Mouse (Mus musculus): ENCODE data around the gene Ppp6r1. TPM values are rescaled to one million over a fixed set of nuclear protein-coding genes. Genes with fewer than 3 reads are reported as not detected.

The Ppp6r1 gene
- polyA plus RNA-seq, 1 experiment = 143 TPM

GRCm38 (mm10) chr7:4659911-4660443, 1.2 kb upstream of the Ppp6r1 start:
- Histone ChIP-seq H3K27ac (ENCODE audit: insufficient read depth, low read length) (peak overlapping the region; percentile 94), H3K4me3 (ENCODE audit: insufficient read depth, low read length) (no peak overlapping the region; the same call in 1 of the 2 replicates), H3K4me1 (ENCODE audit: control insufficient read depth, insufficient read depth, low read length) (peaks cover 16% of the 10 kb centered on the region)
- TF ChIP-seq CTCF (IDR thresholded peaks at IDR 0.05; ENCODE audit: extremely low read depth, insufficient read depth, low read length) (no peak), POLR2A (IDR thresholded peaks at IDR 0.05; ENCODE audit: extremely low read depth, insufficient read depth, low read length) (no peak)

GRCm38 (mm10) chr7:4658128-4658907, 501 bp downstream of the Ppp6r1 start:
- peaks cover 23% of the 10 kb centered on the region for H3K4me1 ChIP-seq (ENCODE audit: control insufficient read depth, insufficient read depth, low read length)
- H3K4me3 ChIP-seq (ENCODE audit: insufficient read depth, low read length) = peak overlapping the region; percentile 83
- H3K27ac ChIP-seq (ENCODE audit: insufficient read depth, low read length) = peak overlapping the region; percentile 99
- no peak for TF ChIP-seq CTCF (IDR thresholded peaks at IDR 0.05; ENCODE audit: extremely low read depth, insufficient read depth, low read length)
- TF ChIP-seq POLR2A (IDR thresholded peaks at IDR 0.05; ENCODE audit: extremely low read depth, insufficient read depth, low read length) = no peak

- Histone ChIP-seq H3K4me3 (ENCODE audit: insufficient read depth, low read length) (peak overlapping the region; percentile 83), H3K4me1 (ENCODE audit: control insufficient read depth, insufficient read depth, low read length) (peaks cover 25% of the 10 kb centered on the region), H3K27ac (ENCODE audit: insufficient read depth, low read length) (peak overlapping the region; percentile 48; the same call in 1 of the 2 replicates)
- no peak for TF ChIP-seq CTCF (IDR thresholded peaks at IDR 0.05; ENCODE audit: extremely low read depth, insufficient read depth, low read length)
- TF ChIP-seq POLR2A (IDR thresholded peaks at IDR 0.05; ENCODE audit: extremely low read depth, insufficient read depth, low read length) = 0 out of 2 replicates have a peak, but pooled peaks have one; percentile 28
These were observed 1.2 kb downstream of the Ppp6r1 start for GRCm38 (mm10) chr7:4657521-4658127.

GRCm38 (mm10) chr7:4656818-4657217, 2.0 kb downstream of the Ppp6r1 start:
- TF ChIP-seq POLR2A (IDR thresholded peaks at IDR 0.05; ENCODE audit: extremely low read depth, insufficient read depth, low read length) (no peak), CTCF (IDR thresholded peaks at IDR 0.05; ENCODE audit: extremely low read depth, insufficient read depth, low read length) (no peak)
- Histone ChIP-seq H3K4me1 (ENCODE audit: control insufficient read depth, insufficient read depth, low read length) (peaks cover 29% of the 10 kb centered on the region), H3K27ac (ENCODE audit: insufficient read depth, low read length) (no peak overlapping the region), H3K4me3 (ENCODE audit: insufficient read depth, low read length) (peak overlapping the region; percentile 83)

GRCm38 (mm10) chr7:4655916-4656315, 2.9 kb downstream of the Ppp6r1 start:
- peaks cover 33% of the 10 kb centered on the region for H3K4me1 ChIP-seq (ENCODE audit: control insufficient read depth, insufficient read depth, low read length)
- no peak for TF ChIP-seq CTCF (IDR thresholded peaks at IDR 0.05; ENCODE audit: extremely low read depth, insufficient read depth, low read length)
- H3K27ac ChIP-seq (ENCODE audit: insufficient read depth, low read length) = no peak overlapping the region
- H3K4me3 ChIP-seq (ENCODE audit: insufficient read depth, low read length) = no peak overlapping the region

GRCm38 (mm10) chr7:4655393-4655792, 3.4 kb downstream of the Ppp6r1 start:
- Histone ChIP-seq H3K4me3 (ENCODE audit: insufficient read depth, low read length) (no peak overlapping the region), H3K4me1 (ENCODE audit: control insufficient read depth, insufficient read depth, low read length) (peaks cover 32% of the 10 kb centered on the region), H3K27ac (ENCODE audit: insufficient read depth, low read length) (no peak overlapping the region)
- TF ChIP-seq CTCF (IDR thresholded peaks at IDR 0.05; ENCODE audit: extremely low read depth, insufficient read depth, low read length) = no peak
- no peak for TF ChIP-seq POLR2A (IDR thresholded peaks at IDR 0.05; ENCODE audit: extremely low read depth, insufficient read depth, low read length)

- Histone ChIP-seq H3K4me3 (ENCODE audit: insufficient read depth, low read length) (no peak overlapping the region), H3K4me1 (ENCODE audit: control insufficient read depth, insufficient read depth, low read length) (peaks cover 27% of the 10 kb centered on the region), H3K27ac (ENCODE audit: insufficient read depth, low read length) (peak overlapping the region; percentile 48)
- TF ChIP-seq CTCF (IDR thresholded peaks at IDR 0.05; ENCODE audit: extremely low read depth, insufficient read depth, low read length) (no peak), POLR2A (IDR thresholded peaks at IDR 0.05; ENCODE audit: extremely low read depth, insufficient read depth, low read length) (no peak)
These were observed 4.6 kb downstream of the Ppp6r1 start for GRCm38 (mm10) chr7:4654221-4654620.

- H3K4me1 ChIP-seq (ENCODE audit: control insufficient read depth, insufficient read depth, low read length) = peaks cover 27% of the 10 kb centered on the region
- TF ChIP-seq CTCF (IDR thresholded peaks at IDR 0.05; ENCODE audit: extremely low read depth, insufficient read depth, low read length) = no peak
- no peak for TF ChIP-seq POLR2A (IDR thresholded peaks at IDR 0.05; ENCODE audit: extremely low read depth, insufficient read depth, low read length)
- no peak overlapping the region for H3K4me3 ChIP-seq (ENCODE audit: insufficient read depth, low read length)
- H3K27ac ChIP-seq (ENCODE audit: insufficient read depth, low read length) = peak overlapping the region; percentile 80
These were observed 5.0 kb downstream of the Ppp6r1 start for GRCm38 (mm10) chr7:4653780-4654179.

- Histone ChIP-seq H3K27ac (ENCODE audit: insufficient read depth, low read length) (peak overlapping the region; percentile 80), H3K4me1 (ENCODE audit: control insufficient read depth, insufficient read depth, low read length) (peaks cover 27% of the 10 kb centered on the region), H3K4me3 (ENCODE audit: insufficient read depth, low read length) (no peak overlapping the region)
- TF ChIP-seq POLR2A (IDR thresholded peaks at IDR 0.05; ENCODE audit: extremely low read depth, insufficient read depth, low read length) (no peak), CTCF (IDR thresholded peaks at IDR 0.05; ENCODE audit: extremely low read depth, insufficient read depth, low read length) (no peak)
These were observed 5.5 kb downstream of the Ppp6r1 start for GRCm38 (mm10) chr7:4653351-4653750.

Data from cortical plate, adult 2 months (tissue).